Mouse (Mus musculus): ENCODE data around the gene Bhlha15. TPM values are rescaled to one million over a fixed set of nuclear protein-coding genes. Genes with fewer than 3 reads are reported as not detected.

Gene Bhlha15
- 1.0 TPM for polyA plus RNA-seq (2014; fragmentation: Illumina TruSeq; extraction: RNeasy Lipid Tissue Mini Kit (QIAGEN cat#74804); ENCODE audit: insufficient read depth, low read depth, low replicate concordance)

DNA sequence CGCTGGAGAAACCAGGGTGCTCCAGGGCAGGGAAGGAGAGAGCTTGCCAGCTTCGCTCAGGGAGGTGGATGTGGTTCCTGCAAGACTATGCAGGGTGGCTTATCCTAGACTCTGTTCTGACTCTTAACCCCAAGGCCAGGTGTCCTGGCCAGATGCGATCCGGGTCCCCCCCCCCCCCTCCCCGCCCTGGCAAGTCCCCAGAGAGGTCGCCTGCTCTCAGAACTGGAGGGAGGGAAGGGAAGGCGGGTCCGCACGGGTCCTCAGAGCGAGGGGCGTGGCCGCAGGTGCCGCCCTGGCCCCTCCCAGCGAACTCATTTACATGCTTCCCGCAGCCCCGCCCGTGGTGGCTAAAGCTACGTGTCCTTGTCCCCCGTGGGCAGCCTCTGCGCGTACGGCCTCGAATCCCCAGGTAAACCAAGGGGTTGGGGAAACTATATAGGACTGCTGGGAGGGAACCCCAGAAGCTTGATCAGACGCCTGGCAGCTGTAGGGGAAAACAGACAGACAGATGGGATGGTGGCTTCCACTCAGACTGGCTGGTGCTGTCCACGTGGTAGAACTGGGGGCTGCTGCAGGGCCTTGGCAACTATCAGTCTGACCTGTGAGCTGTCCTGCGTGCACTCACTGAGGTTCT is at the start of gene Bhlha15:
TSS of gene Bhlha15 (plus strand) at position 337 of the 634 bp plus-strand sequence.

DNA sequence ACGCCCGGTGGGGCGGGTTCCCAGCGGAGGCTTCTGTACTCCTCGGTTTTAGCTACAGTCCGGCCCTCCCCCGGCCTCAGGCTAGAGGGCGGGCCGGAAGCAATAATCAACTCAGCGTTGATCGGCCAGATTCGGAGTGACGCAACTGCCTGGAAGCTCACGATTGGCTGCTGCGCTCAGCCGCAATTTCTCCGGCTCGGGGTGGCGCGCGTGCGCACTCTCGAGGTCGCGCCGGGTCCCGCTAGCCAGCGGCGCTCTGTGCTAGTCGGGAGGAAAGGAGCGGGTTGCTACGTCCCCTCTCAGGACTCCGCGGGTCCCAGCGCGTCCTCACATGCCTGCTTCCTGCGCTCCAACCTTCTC is 33.4 kb downstream of the Bhlha15 start, which contains the start of gene Tecpr1:
TSS of gene Tecpr1 (minus strand) at position 113 of the 360 bp plus-strand sequence.

Other genes starting within 250 kb of the Bhlha15 start
- 53.8 TPM for gene Ccz1, start 175.4 kb upstream of the Bhlha15 start, polyA plus RNA-seq (2014; fragmentation: Illumina TruSeq; extraction: RNeasy Lipid Tissue Mini Kit (QIAGEN cat#74804); ENCODE audit: insufficient read depth, low read depth, low replicate concordance)
- not detected for gene Ocm, start 163.6 kb upstream of the Bhlha15 start, polyA plus RNA-seq (2014; fragmentation: Illumina TruSeq; extraction: RNeasy Lipid Tissue Mini Kit (QIAGEN cat#74804); ENCODE audit: insufficient read depth, low read depth, low replicate concordance)
- gene Lmtk2, start 89.8 kb upstream of the Bhlha15 start, polyA plus RNA-seq (2014; fragmentation: Illumina TruSeq; extraction: RNeasy Lipid Tissue Mini Kit (QIAGEN cat#74804); ENCODE audit: insufficient read depth, low read depth, low replicate concordance), result 6.6 TPM
- gene Tecpr1, start 33.3 kb downstream of the Bhlha15 start, polyA plus RNA-seq (2014; fragmentation: Illumina TruSeq; extraction: RNeasy Lipid Tissue Mini Kit (QIAGEN cat#74804); ENCODE audit: insufficient read depth, low read depth, low replicate concordance), result 28.8 TPM
- gene Bri3, start 54.2 kb downstream of the Bhlha15 start, polyA plus RNA-seq (2014; fragmentation: Illumina TruSeq; extraction: RNeasy Lipid Tissue Mini Kit (QIAGEN cat#74804); ENCODE audit: insufficient read depth, low read depth, low replicate concordance), result 223 TPM
- 12.9 TPM for gene Baiap2l1, start 167.8 kb downstream of the Bhlha15 start, polyA plus RNA-seq (2014; fragmentation: Illumina TruSeq; extraction: RNeasy Lipid Tissue Mini Kit (QIAGEN cat#74804); ENCODE audit: insufficient read depth, low read depth, low replicate concordance)